Mouse (Mus musculus): ENCODE data around the gene Lmntd2.

- peak; percentile 44; the same call in 1 of the 2 replicates for TF ChIP-seq POLR2A (IDR thresholded peaks at IDR 0.05; ENCODE audit: low read depth, low read length)
- no peak for TF ChIP-seq CTCF (IDR thresholded peaks at IDR 0.05; ENCODE audit: extremely low read depth, insufficient read length, insufficient replicate concordance, low read depth, low read length)
These were observed 19.1 kb downstream of the Lmntd2 start for GRCm38 (mm10) chr7:141194830-141195229.

Measured in small intestine, adult 2 months (tissue).